Mouse (Mus musculus) intestine, embryonic 14.5 days (tissue): Measurements from ENCODE around the gene Adamts3. TPM values are rescaled to one million over a fixed set of nuclear protein-coding genes. Genes with fewer than 3 reads are reported as not detected.

Experiments used
- ATAC-seq: fragments of 200-750 bp; cut with Nextera tagmentation; replicated peaks from 2 replicates; pipeline ENCODE4 v1.8.0; 2017; ENCODE audit warnings: low read depth, moderate number of reproducible peaks, moderate TSS enrichment, moderate library complexity; ENCODE audit not compliant: low FRiP score, low TSS enrichment
- DNase-seq: peaks from one replicate; pipeline ENCODE4 v3.0.0-alpha.2; 2018; ENCODE audit warnings: low spot score
- H3K27ac ChIP-seq: fragments of 300-500 bp; sonication (generic); 2 replicates; pipeline ENCODE4 v1.5.1; 2014; ENCODE audit warnings: low read depth, mild to moderate bottlenecking, control low read depth
- H3K27me3 ChIP-seq: fragments of 300-500 bp; sonication (generic); replicated peaks from 2 replicates; pipeline ENCODE4 v1.6.1; 2014; ENCODE audit warnings: low read length, control low read depth; ENCODE audit not compliant: control insufficient read depth, insufficient read depth
- H3K36me3 ChIP-seq: fragments of 300-500 bp; sonication (generic); 2 replicates; pipeline ENCODE4 v1.6.1; 2014; ENCODE audit warnings: low read length, control low read depth; ENCODE audit not compliant: control insufficient read depth, insufficient read depth
- H3K4me1 ChIP-seq: fragments of 300-500 bp; sonication (generic); replicated peaks from 2 replicates; pipeline ENCODE4 v1.6.1; 2014; ENCODE audit warnings: low read length, control low read depth, mixed read lengths; ENCODE audit not compliant: control insufficient read depth, insufficient read depth
- H3K4me2 ChIP-seq: fragments of 300-500 bp; sonication (generic); 2 replicates; pipeline ENCODE4 v1.6.1; 2014; ENCODE audit warnings: low read length
- H3K4me3 ChIP-seq: fragments of 300-500 bp; sonication (generic); 2 replicates; pipeline ENCODE4 v1.5.1; 2014; ENCODE audit warnings: low read depth, low read length, control low read depth, mixed read lengths
- H3K9ac ChIP-seq: fragments of 300-500 bp; sonication (generic); 2 replicates; pipeline ENCODE4 v1.6.1; 2014; ENCODE audit warnings: mild to moderate bottlenecking, low read length
- H3K9me3 ChIP-seq: fragments of 300-500 bp; sonication (generic); 2 replicates; pipeline ENCODE4 v1.6.1; 2016; ENCODE audit warnings: low read length, control low read depth; ENCODE audit not compliant: control insufficient read depth
- WGBS: fragments of 180-500 bp; shearing (Covaris S2); extraction: QIAGEN DNeasy Blood & Tissue Kit; methylation state at CpG from one replicate; pipeline ENCODE4 v1.1.7; 2014; 5-methylcytosine and 5-hydroxymethylcytosine counted together
- polyA plus RNA-seq: library from polyadenylated mRNA; unstranded; fragments of >200 nt; fragmentation: Nextera tagmentation; extraction: Ambion mirVana; gene quantifications from 2 replicates; pipeline ENCODE4 v1.2.1, GENCODE M21; 2014

Adamts3 gene
- polyA plus RNA-seq, 1 experiment from 2014 or later, result 3.2 TPM

- WGBS, result 32% methylated on average over 1 of the region's 1 CpGs
- H3K9me3 ChIP-seq, result no peaks in the 10 kb centered on the region
- no peak overlapping the region for H3K27ac ChIP-seq
- no peak for DNase-seq
- no peaks in the 10 kb centered on the region for H3K36me3 ChIP-seq
- no peak overlapping the region for H3K9ac ChIP-seq
- H3K4me1 ChIP-seq, result 0 out of 2 replicates have a peak, but pooled peaks cover 3% of the 10 kb centered on the region
- H3K27me3 ChIP-seq, result no peaks in the 10 kb centered on the region
- no peak overlapping the region for H3K4me2 ChIP-seq
- no peak for ATAC-seq
- no peak overlapping the region for H3K4me3 ChIP-seq
Measured at GRCm38 (mm10) chr5:89846551-89846950, 36.6 kb downstream of the Adamts3 start.

DNA sequence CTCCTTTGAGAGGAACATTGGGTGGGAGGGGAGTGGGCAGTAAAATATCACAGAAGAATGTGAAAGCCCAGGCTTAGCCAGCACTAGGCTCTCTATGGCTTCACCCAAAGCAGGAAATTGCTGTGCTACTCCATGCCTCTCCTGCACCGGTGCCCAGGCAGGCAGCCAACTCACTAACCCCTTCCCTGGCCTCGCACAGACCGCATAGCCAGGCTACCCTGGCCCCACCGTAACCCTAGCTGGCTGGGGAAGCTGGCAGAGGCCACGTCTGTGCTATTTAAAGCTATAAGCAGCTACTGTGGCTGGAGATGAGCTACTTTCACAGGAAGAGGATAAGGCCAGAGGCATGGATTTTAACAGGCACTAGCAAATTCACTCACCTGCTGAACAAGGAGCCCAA, 38.8 kb downstream of the Adamts3 start:
- no peak overlapping the region for H3K4me3 ChIP-seq
- H3K27ac ChIP-seq, result no peak overlapping the region
- ATAC-seq (0 out of 2 replicates have a peak, but pooled peaks have one; percentile 43), DNase-seq (no peak)
- H3K36me3 ChIP-seq, result no peaks in the 10 kb centered on the region
- H3K9me3 ChIP-seq, result no peaks in the 10 kb centered on the region
- 0 out of 2 replicates have a peak, but pooled peaks cover 3% of the 10 kb centered on the region for H3K4me1 ChIP-seq
- 29% methylated on average over 5 of the region's 5 CpGs for WGBS
- no peaks in the 10 kb centered on the region for H3K27me3 ChIP-seq
- no peak overlapping the region for H3K4me2 ChIP-seq
- no peak overlapping the region for H3K9ac ChIP-seq

- WGBS, result 86% methylated on average over 7 of the region's 7 CpGs
- Histone ChIP-seq H3K9me3 (no peaks in the 10 kb centered on the region), H3K27ac (no peak overlapping the region), H3K4me2 (no peak overlapping the region), H3K9ac (no peak overlapping the region), H3K4me1 (0 out of 2 replicates have a peak, but pooled peaks cover 3% of the 10 kb centered on the region), H3K36me3 (no peaks in the 10 kb centered on the region), H3K27me3 (no peaks in the 10 kb centered on the region), H3K4me3 (no peak overlapping the region)
- DNase-seq (no peak), ATAC-seq (no peak)
Measured at GRCm38 (mm10) chr5:89843478-89843877, 39.7 kb downstream of the Adamts3 start.

- no peak overlapping the region for H3K4me2 ChIP-seq
- H3K9me3 ChIP-seq, result no peaks in the 10 kb centered on the region
- H3K9ac ChIP-seq, result no peak overlapping the region
- DNase-seq (no peak), ATAC-seq (no peak)
- no peak overlapping the region for H3K4me3 ChIP-seq
- no peak overlapping the region for H3K27ac ChIP-seq
- H3K36me3 ChIP-seq, result no peaks in the 10 kb centered on the region
- H3K4me1 ChIP-seq, result 0 out of 2 replicates have a peak, but pooled peaks cover 3% of the 10 kb centered on the region
- 48% methylated on average over 4 of the region's 4 CpGs for WGBS
- no peaks in the 10 kb centered on the region for H3K27me3 ChIP-seq
Measured at GRCm38 (mm10) chr5:89839627-89840026, 43.5 kb downstream of the Adamts3 start.

DNA sequence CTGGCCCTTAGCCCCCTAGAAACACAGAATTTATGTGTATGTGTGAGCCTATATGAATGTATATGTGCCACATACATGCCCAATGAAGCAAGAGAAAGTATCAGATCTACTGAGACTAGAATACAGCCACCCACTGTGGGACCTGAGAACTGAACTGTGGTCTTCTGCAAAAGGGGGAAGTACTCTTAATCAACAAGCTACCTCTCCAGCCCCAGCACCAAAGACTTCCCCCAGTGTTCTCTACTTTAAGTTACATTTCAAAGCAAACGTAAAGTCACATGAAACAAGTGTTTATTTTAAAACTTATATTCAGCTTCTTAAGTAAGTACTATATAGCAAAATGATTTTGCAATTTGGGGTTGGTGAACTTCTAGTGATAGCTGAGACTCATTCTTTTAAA, 62.0 kb downstream of the Adamts3 start:
- Histone ChIP-seq H3K4me3 (no peak overlapping the region), H3K4me1 (no peaks in the 10 kb centered on the region), H3K27me3 (no peaks in the 10 kb centered on the region), H3K4me2 (no peak overlapping the region), H3K36me3 (no peaks in the 10 kb centered on the region), H3K9ac (no peak overlapping the region), H3K27ac (no peak overlapping the region), H3K9me3 (no peaks in the 10 kb centered on the region)
- ATAC-seq (no peak), DNase-seq (no peak)
- 83% methylated on average over 1 of the region's 1 CpGs for WGBS

GRCm38 (mm10) chr5:89819531-89819930, 63.6 kb downstream of the Adamts3 start:
- Histone ChIP-seq H3K4me3 (no peak overlapping the region), H3K9me3 (no peaks in the 10 kb centered on the region), H3K4me2 (no peak overlapping the region), H3K36me3 (no peaks in the 10 kb centered on the region), H3K4me1 (no peaks in the 10 kb centered on the region), H3K9ac (no peak overlapping the region), H3K27ac (no peak overlapping the region), H3K27me3 (no peaks in the 10 kb centered on the region)
- 23% methylated on average over 3 of the region's 3 CpGs for WGBS
- ATAC-seq (no peak), DNase-seq (no peak)

- Histone ChIP-seq H3K4me2 (no peak overlapping the region), H3K4me3 (no peak overlapping the region), H3K9me3 (no peaks in the 10 kb centered on the region), H3K9ac (no peak overlapping the region), H3K27me3 (no peaks in the 10 kb centered on the region), H3K4me1 (no peaks in the 10 kb centered on the region), H3K27ac (no peak overlapping the region), H3K36me3 (no peaks in the 10 kb centered on the region)
- 41% methylated on average over 6 of the region's 6 CpGs for WGBS
- DNase-seq, result no peak
- 0 out of 2 replicates have a peak, but pooled peaks have one; percentile 64 for ATAC-seq
Measured at GRCm38 (mm10) chr5:89816610-89817009, 66.5 kb downstream of the Adamts3 start.

GRCm38 (mm10) chr5:89814552-89814951, 68.6 kb downstream of the Adamts3 start:
- H3K36me3 ChIP-seq, result no peaks in the 10 kb centered on the region

DNA sequence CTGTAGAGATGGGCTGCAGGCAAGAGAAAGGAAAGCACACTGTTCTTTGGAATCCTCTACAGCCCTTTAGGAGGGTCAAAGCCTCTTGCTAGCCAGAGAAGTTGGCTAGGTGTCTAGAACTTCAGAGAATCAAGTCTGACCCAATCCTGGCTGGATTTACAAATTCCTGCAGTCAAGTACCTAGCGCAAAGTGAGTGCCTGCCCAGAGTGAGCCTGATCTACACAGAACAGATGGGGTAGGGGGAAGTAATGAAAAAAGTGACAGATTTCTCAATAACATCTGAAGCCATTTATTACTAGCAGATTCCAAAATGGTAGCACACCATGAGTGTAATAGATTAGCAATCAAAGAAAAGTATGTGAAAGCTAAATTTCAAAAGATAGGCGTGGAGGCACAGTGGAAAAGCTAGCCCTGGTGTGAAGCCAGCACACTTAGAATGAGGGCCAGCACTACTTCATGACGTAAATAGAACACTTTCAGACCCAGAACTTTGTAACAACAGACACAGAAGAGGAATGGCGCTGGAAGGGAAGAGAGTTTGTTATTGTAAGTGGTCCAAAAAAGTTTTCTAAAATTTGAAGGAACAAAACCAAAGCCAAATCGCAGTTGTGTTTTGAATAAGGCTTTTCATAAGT, 82.8 kb downstream of the Adamts3 start:
- ATAC-seq (no peak), DNase-seq (no peak)
- no peaks in the 10 kb centered on the region for H3K36me3 ChIP-seq
- no peaks in the 10 kb centered on the region for H3K4me1 ChIP-seq
- no peak overlapping the region for H3K9ac ChIP-seq
- no peak overlapping the region for H3K27ac ChIP-seq
- H3K9me3 ChIP-seq, result no peaks in the 10 kb centered on the region
- no peaks in the 10 kb centered on the region for H3K27me3 ChIP-seq
- WGBS, result 84% methylated on average over 5 of the region's 5 CpGs
- H3K4me3 ChIP-seq, result no peak overlapping the region
- no peak overlapping the region for H3K4me2 ChIP-seq

More at GRCm38 (mm10) chr5:89814552-89814951, 68.6 kb downstream of the Adamts3 start:
- Histone ChIP-seq H3K9me3 (no peaks in the 10 kb centered on the region), H3K4me1 (no peaks in the 10 kb centered on the region), H3K4me3 (no peak overlapping the region), H3K27me3 (no peaks in the 10 kb centered on the region), H3K9ac (no peak overlapping the region), H3K27ac (no peak overlapping the region), H3K4me2 (no peak overlapping the region)
- DNase-seq (no peak), ATAC-seq (no peak)
- 79% methylated on average over 3 of the region's 3 CpGs for WGBS
